Comparison of ENCODE assay signal across 40 mouse cellular contexts in the genomic region with DNA sequence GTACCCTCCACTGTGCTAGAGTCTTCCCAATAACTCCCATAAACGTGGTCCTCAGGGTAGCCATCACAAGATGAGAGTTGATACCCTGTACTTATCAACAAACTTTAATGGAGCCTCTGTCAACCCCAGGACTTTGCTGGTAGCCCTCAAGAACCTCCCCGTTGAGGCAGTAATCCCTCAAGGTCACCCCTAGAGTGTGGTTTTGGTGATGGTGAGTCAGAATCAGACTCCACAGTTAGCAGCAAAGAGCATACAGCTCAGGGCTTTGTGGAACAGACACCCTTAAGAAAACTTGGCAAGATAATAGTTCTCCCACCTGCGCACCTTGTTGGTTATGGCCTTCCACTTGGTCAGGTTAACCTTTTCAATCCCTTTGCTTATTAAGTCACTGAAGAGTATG. TPM values are rescaled to one million over a fixed set of nuclear protein-coding genes. Genes with fewer than 3 reads are reported as not detected.
"Had no signal": no experiment of that assay in that cellular context is flagged by ENCODE, and none has a peak within 500 bp of the region (broad histone marks: within the 10 kb centered on the region; RNA-seq: fewer than 3 reads in every experiment).

No protein-coding gene starts in this region.

- H3K27me3 ChIP-seq: heart, embryonic 12.5 days; heart, embryonic 13.5 days; heart, embryonic 15.5 days; hindbrain, embryonic 12.5 days; hindbrain, embryonic 13.5 days; hindbrain, embryonic 15.5 days; intestine, embryonic 15.5 days; kidney, embryonic 15.5 days had no signal

- H3K4me1 ChIP-seq: heart, embryonic 15.5 days; kidney, embryonic 15.5 days had no signal

- H3K4me3 ChIP-seq: heart, embryonic 12.5 days; heart, embryonic 13.5 days; heart, embryonic 15.5 days; hindbrain, embryonic 10.5 days; hindbrain, embryonic 12.5 days; hindbrain, embryonic 13.5 days; hindbrain, embryonic 15.5 days; intestine, embryonic 15.5 days; kidney, embryonic 15.5 days; layer of hippocampus, adult 2 months; left cerebral cortex, adult 2 months had no signal

- DNase-seq: kidney, adult 11 months; kidney, postnatal 14 days; layer of hippocampus, adult 9-11 months; layer of hippocampus, postnatal 36 days had no signal

- H3K36me3 ChIP-seq: heart, embryonic 12.5 days; heart, embryonic 15.5 days; hindbrain, embryonic 13.5 days; hindbrain, embryonic 15.5 days; intestine, embryonic 15.5 days; kidney, embryonic 15.5 days had no signal

- H3K27ac ChIP-seq: heart, embryonic 13.5 days; heart, embryonic 15.5 days; hindbrain, embryonic 10.5 days; hindbrain, embryonic 12.5 days; hindbrain, embryonic 13.5 days; hindbrain, embryonic 14.5 days; hindbrain, embryonic 15.5 days; hindbrain, postnatal 0 days; intestine, embryonic 15.5 days; kidney, embryonic 15.5 days; kidney, postnatal 0 days; layer of hippocampus, adult 2 months had no signal

RNA-seq across cellular contexts. Expression of gene Fam243, which starts 0.9 kb away (rescaled TPM):
- total RNA-seq: hematopoietic stem cell, adult 5-6 weeks; hindbrain, postnatal 0 days; layer of hippocampus, adult 18-20 months; layer of hippocampus, adult 2 months; layer of hippocampus, adult 8-10 months; layer of hippocampus, postnatal 10 days; layer of hippocampus, postnatal 14 days; layer of hippocampus, postnatal 25 days; layer of hippocampus, postnatal 36 days; left cerebral cortex, adult 18-20 months; left cerebral cortex, adult 2 months had no signal
- polyA plus RNA-seq: heart, embryonic 11.5 days; heart, embryonic 12.5 days; heart, embryonic 13.5 days; heart, embryonic 14.5 days; heart, embryonic 15.5 days; hindbrain, embryonic 10.5 days; hindbrain, embryonic 11.5 days; hindbrain, embryonic 13.5 days; hindbrain, embryonic 15.5 days; hindbrain, embryonic 16.5 days; hindbrain, postnatal 0 days; inflammation-experienced regulatory T-cells, adult 6 months; intestine, embryonic 14.5 days; intestine, embryonic 15.5 days; intestine, embryonic 16.5 days; intestine, postnatal 0 days; kidney, embryonic 15.5 days; large intestine, adult 2 months had no signal

RNA-seq across cellular contexts. Expression of gene Kcne2, which starts 28.2 kb away (rescaled TPM):
- total RNA-seq: heart, postnatal 10 days; heart, postnatal 14 days; heart, postnatal 25 days; heart, postnatal 36 days; hematopoietic stem cell, adult 5-6 weeks had no signal
- polyA plus RNA-seq: inflammation-experienced regulatory T-cells, adult 6 months; intestine, embryonic 15.5 days; kidney, adult 2 months; kidney, embryonic 14.5 days; large intestine, adult 2 months had no signal

RNA-seq across cellular contexts. Expression of gene Kcne1, which starts 38.9 kb away (rescaled TPM):
- total RNA-seq: hematopoietic stem cell, adult 5-6 weeks; layer of hippocampus, adult 18-20 months; layer of hippocampus, adult 2 months; layer of hippocampus, adult 8-10 months; layer of hippocampus, postnatal 10 days; layer of hippocampus, postnatal 14 days; layer of hippocampus, postnatal 25 days; layer of hippocampus, postnatal 36 days; left cerebral cortex, adult 18-20 months; left cerebral cortex, adult 2 months had no signal
- polyA plus RNA-seq: inflammation-experienced regulatory T-cells, adult 6 months; intestine, embryonic 14.5 days; intestine, embryonic 16.5 days; intestine, postnatal 0 days; large intestine, adult 2 months had no signal
